Comparison of ENCODE assay signal across 12 mouse cellular contexts in the genomic region with DNA sequence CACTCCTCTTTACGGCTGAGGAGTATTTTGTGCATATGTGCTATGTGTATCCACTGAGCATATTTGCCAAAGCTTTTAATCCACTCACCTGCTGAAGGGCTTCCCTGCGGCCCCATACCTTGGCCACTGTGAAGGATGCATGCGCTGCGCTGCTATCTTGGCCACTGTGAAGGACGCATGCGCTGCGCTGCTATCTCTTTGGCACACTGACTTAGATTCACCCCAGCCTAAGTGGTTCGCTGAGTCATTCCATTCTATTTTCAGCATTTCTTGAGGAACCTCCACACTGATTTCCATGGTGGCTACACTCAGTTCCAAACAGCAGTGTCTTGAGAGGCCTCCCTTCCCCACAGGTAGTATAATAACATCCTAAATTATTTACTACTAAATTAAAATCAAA. TPM values are rescaled to one million over a fixed set of nuclear protein-coding genes. Genes with fewer than 3 reads are reported as not detected.
A peak's percentile ranks its signal among the peaks of the same experiment; 100 is the strongest.
DNase-seq lines count a peak whose midpoint lies in the region; ATAC-seq lines count a peak whose summit lies in the region.
"Had no signal": no experiment of that assay in that cellular context is flagged by ENCODE, and none has a peak within 500 bp of the region (broad histone marks: within the 10 kb centered on the region; RNA-seq: fewer than 3 reads in every experiment).

No protein-coding gene starts in this region.

- no peaks in the 10 kb centered on the region for H3K27me3 ChIP-seq in heart, embryonic 13.5 days (replicated peaks)
- no peaks in the 10 kb centered on the region for H3K27me3 ChIP-seq in embryonic facial prominence, embryonic 10.5 days (replicated peaks; ENCODE audit: low read depth, poor library complexity, severe bottlenecking)
- H3K27me3 ChIP-seq: heart, embryonic 15.5 days; kidney, embryonic 15.5 days; limb, embryonic 15.5 days had no signal

- ATAC-seq in heart, embryonic 13.5 days (ENCODE audit: extremely low read depth, insufficient number of reproducible peaks, low FRiP score, low TSS enrichment), result no peak
- peak; percentile 35; the same call in 1 of the 2 replicates for ATAC-seq in megakaryocyte progenitor cell, adult 5-6 weeks (replicated peaks; ENCODE audit: poor library complexity)

- peak; percentile 31 to 44 for DNase-seq in left cerebral cortex, postnatal 14 days (ENCODE audit: low spot score in 2 of 2)
- DNase-seq in left cerebral cortex, adult 11 months (ENCODE audit: low spot score), result no peak
- peak; percentile 47 for DNase-seq in adrenal gland, postnatal 25 days
- DNase-seq in cerebellum, adult 11 months, result no peak
- DNase-seq in B cell, adult 2 months, result no peak
- no peak for DNase-seq in embryonic facial prominence, embryonic 10.5 days (ENCODE audit: low spot score)
- DNase-seq: thymus, adult 2 months had no signal

- H3K4me3 ChIP-seq in heart, embryonic 13.5 days, result no peak overlapping the region
- no peak overlapping the region for H3K4me3 ChIP-seq in embryonic facial prominence, embryonic 10.5 days
- H3K4me3 ChIP-seq: heart, embryonic 15.5 days; kidney, embryonic 15.5 days; limb, embryonic 15.5 days had no signal

- H3K4me1 ChIP-seq in heart, embryonic 13.5 days, result peaks cover 74% of the 10 kb centered on the region
- peaks cover 17% of the 10 kb centered on the region for H3K4me1 ChIP-seq in embryonic facial prominence, embryonic 10.5 days

- H3K27ac ChIP-seq in heart, embryonic 13.5 days (replicated peaks), result no peak overlapping the region
- no peak overlapping the region for H3K27ac ChIP-seq in embryonic facial prominence, embryonic 10.5 days (replicated peaks)
- H3K27ac ChIP-seq: heart, embryonic 15.5 days; kidney, embryonic 15.5 days; limb, embryonic 15.5 days had no signal

- intact Hi-C loops in left cerebral cortex, postnatal 14 days (cut with DNase I), result loop anchor here (10.0 kb wide), 1 partner anchor 286 kb away; no protein-coding TSS in a partner anchor

- peaks cover 19% of the 10 kb centered on the region for H3K36me3 ChIP-seq in heart, embryonic 13.5 days
- H3K36me3 ChIP-seq in embryonic facial prominence, embryonic 10.5 days (replicated peaks), result peaks cover 45% of the 10 kb centered on the region
- H3K36me3 ChIP-seq: heart, embryonic 15.5 days had no signal

- H3K9ac ChIP-seq in heart, embryonic 13.5 days, result no peak overlapping the region
- H3K9ac ChIP-seq: heart, embryonic 15.5 days; kidney, embryonic 15.5 days; limb, embryonic 15.5 days had no signal

- no peaks in the 10 kb centered on the region for H3K9me3 ChIP-seq in heart, embryonic 13.5 days
- H3K9me3 ChIP-seq in embryonic facial prominence, embryonic 10.5 days, result no peaks in the 10 kb centered on the region
- H3K9me3 ChIP-seq: heart, embryonic 15.5 days; kidney, embryonic 15.5 days; limb, embryonic 15.5 days had no signal

- H3K4me2 ChIP-seq in heart, embryonic 13.5 days, result peak overlapping the region; percentile 37
- H3K4me2 ChIP-seq: heart, embryonic 15.5 days; kidney, embryonic 15.5 days; limb, embryonic 15.5 days had no signal

- 35% methylated on average over 8 of the region's 8 CpGs for WGBS in heart, embryonic 13.5 days
- 96% methylated on average over 8 of the region's 8 CpGs for WGBS in embryonic facial prominence, embryonic 10.5 days

RNA-seq across cellular contexts. Expression of a gene that starts 42.0 kb away (rescaled TPM):
- total RNA-seq in left cerebral cortex, postnatal 14 days (2021), result 1 to 10 TPM; 1.8 to 3.6 TPM
- 10.4 and 11.6 TPM in 2 replicates for total RNA-seq in adrenal gland, postnatal 25 days (2021)
- 51.4 and 53.2 TPM in 2 replicates for polyA plus RNA-seq in heart, embryonic 13.5 days (2015; fragmentation: Nextera tagmentation; extraction: Ambion mirVana)
- 2.8 and 3.4 TPM in 2 replicates for total RNA-seq in megakaryocyte progenitor cell, adult 5-6 weeks (2015)
- total RNA-seq in megakaryocyte progenitor cell, adult 5-6 weeks (2017), result 1.1 and 1.6 TPM in 2 replicates
- 174 and 198 TPM in 2 replicates for polyA plus RNA-seq in embryonic facial prominence, embryonic 10.5 days (2016; fragmentation: Nextera tagmentation; extraction: Ambion mirVana)

Comparison
In these comparisons a context has a peak if more than half of its experiments do, and no peak if none do; other contexts are left out.
1. DNase-seq: peak in left cerebral cortex, postnatal 14 days (2 of 2) and adrenal gland, postnatal 25 days (single experiment); none in left cerebral cortex, adult 11 months (single experiment), cerebellum, adult 11 months (single experiment), B cell, adult 2 months (0 of 2) and embryonic facial prominence, embryonic 10.5 days (single experiment).